Mouse (Mus musculus): ENCODE measurements at regions not wholly inside any gene's neighbourhood (a gene's known extent, or its start where the extent isn't known, plus 50 kb on each side); places are given as distances from the start of the nearest gene placed in this dataset.
A peak's percentile ranks its signal among the peaks of the same experiment; 100 is the strongest.

- H3K4me2 ChIP-seq: no peak overlapping the region
- 0 out of 2 replicates have a peak overlapping the region, but pooled peaks have one; percentile 3 for H3K9ac ChIP-seq (ENCODE audit: low read depth, low read length)
- H3K4me3 ChIP-seq (ENCODE audit: low read depth, low read length): no peak overlapping the region
Measured at GRCm38 (mm10) chr5:107048607-107049006, 84.5 kb downstream of the Cdc7 start.

DNA sequence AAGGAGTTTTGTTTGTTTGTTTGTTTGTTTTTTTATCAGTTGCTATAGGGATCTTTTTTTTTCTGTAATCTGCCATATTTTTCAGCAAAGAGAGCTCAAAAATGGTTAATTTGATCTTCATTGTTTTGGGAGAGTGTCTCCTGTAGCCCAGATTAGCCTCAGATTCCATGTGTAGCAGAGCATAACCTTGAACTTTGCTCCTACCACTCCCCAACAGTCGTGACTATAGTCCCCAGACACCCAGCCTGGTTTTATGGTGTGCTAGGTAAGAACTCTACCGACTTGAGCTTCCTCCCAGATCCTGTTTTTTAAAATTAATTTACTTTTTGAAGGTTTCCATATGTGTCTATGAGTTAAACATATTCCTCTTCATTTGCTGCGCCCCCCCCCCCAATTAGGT, 86.0 kb downstream of the Cdc7 start:
- Histone ChIP-seq H3K9me3 (replicated peaks; ENCODE audit: control insufficient read depth, low read length) (no peaks in the 10 kb centered on the region), H3K27me3 (ENCODE audit: control insufficient read depth, insufficient read depth, low read length) (0 out of 2 replicates have a peak, but pooled peaks cover 3% of the 10 kb centered on the region), H3K36me3 (ENCODE audit: control insufficient read depth, insufficient read depth, low read length) (no peaks in the 10 kb centered on the region), H3K4me3 (ENCODE audit: low read depth, low read length) (no peak overlapping the region), H3K4me1 (ENCODE audit: control insufficient read depth, insufficient read depth, low read length) (peaks cover 63% of the 10 kb centered on the region), H3K27ac (ENCODE audit: low read depth, low read length) (0 out of 2 replicates have a peak overlapping the region, but pooled peaks have one; percentile 84), H3K9ac (ENCODE audit: low read depth, low read length) (no peak overlapping the region), H3K4me2 (peak overlapping the region; percentile 35; the same call in 1 of the 2 replicates)
- WGBS (ENCODE audit: insufficient replicate concordance): 72% methylated on average over 3 of the region's 3 CpGs
- no peak for ATAC-seq (replicated peaks; ENCODE audit: insufficient number of reproducible peaks, low FRiP score, low TSS enrichment)

More at GRCm38 (mm10) chr5:107048607-107049006, 84.5 kb downstream of the Cdc7 start:
- ATAC-seq (replicated peaks; ENCODE audit: insufficient number of reproducible peaks, low FRiP score, low TSS enrichment): peak; percentile 69; the same call in 1 of the 2 replicates
- no peaks in the 10 kb centered on the region for H3K36me3 ChIP-seq (ENCODE audit: control insufficient read depth, insufficient read depth, low read length)
- WGBS (ENCODE audit: insufficient replicate concordance): 14% methylated on average over 5 of the region's 5 CpGs
- H3K27ac ChIP-seq (ENCODE audit: low read depth, low read length): peak overlapping the region; percentile 84
- peaks cover 3% of the 10 kb centered on the region; the same call in 1 of the 2 replicates for H3K27me3 ChIP-seq (ENCODE audit: control insufficient read depth, insufficient read depth, low read length)
- peaks cover 63% of the 10 kb centered on the region for H3K4me1 ChIP-seq (ENCODE audit: control insufficient read depth, insufficient read depth, low read length)
- H3K9me3 ChIP-seq (replicated peaks; ENCODE audit: control insufficient read depth, low read length): no peaks in the 10 kb centered on the region

DNA sequence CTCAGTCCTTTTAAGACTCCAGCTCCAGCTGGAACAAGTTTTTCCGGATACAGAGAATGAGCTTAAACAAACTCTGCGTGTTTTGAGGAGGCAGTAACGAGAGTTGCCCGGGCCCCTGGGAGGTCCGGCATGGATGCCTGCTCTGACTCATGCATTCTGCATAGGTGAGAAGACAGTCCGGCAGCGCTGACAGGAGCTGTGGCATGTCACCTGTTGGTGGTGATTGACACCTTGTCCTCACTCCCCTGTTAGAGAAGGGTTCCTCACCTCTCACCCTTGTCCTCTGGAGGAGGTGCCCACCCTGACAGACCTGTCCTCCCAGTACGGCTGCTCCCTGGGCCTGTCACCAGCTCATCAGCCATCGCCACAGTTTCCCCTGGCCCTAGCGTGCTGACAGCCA, 87.7 kb downstream of the Cdc7 start:
- 24% methylated on average over 10 of the region's 10 CpGs for WGBS (ENCODE audit: insufficient replicate concordance)
- 0 out of 2 replicates have a peak overlapping the region, but pooled peaks have one; percentile 12 for H3K4me2 ChIP-seq
- H3K36me3 ChIP-seq (ENCODE audit: control insufficient read depth, insufficient read depth, low read length): no peaks in the 10 kb centered on the region
- 0 out of 2 replicates have a peak, but pooled peaks cover 4% of the 10 kb centered on the region for H3K27me3 ChIP-seq (ENCODE audit: control insufficient read depth, insufficient read depth, low read length)
- H3K4me1 ChIP-seq (ENCODE audit: control insufficient read depth, insufficient read depth, low read length): peaks cover 54% of the 10 kb centered on the region
- no peak overlapping the region for H3K4me3 ChIP-seq (ENCODE audit: low read depth, low read length)
- no peaks in the 10 kb centered on the region for H3K9me3 ChIP-seq (replicated peaks; ENCODE audit: control insufficient read depth, low read length)
- H3K9ac ChIP-seq (ENCODE audit: low read depth, low read length): no peak overlapping the region
- ATAC-seq (replicated peaks; ENCODE audit: insufficient number of reproducible peaks, low FRiP score, low TSS enrichment): peak; percentile 75
- peak overlapping the region; percentile 83 for H3K27ac ChIP-seq (ENCODE audit: low read depth, low read length)

DNA sequence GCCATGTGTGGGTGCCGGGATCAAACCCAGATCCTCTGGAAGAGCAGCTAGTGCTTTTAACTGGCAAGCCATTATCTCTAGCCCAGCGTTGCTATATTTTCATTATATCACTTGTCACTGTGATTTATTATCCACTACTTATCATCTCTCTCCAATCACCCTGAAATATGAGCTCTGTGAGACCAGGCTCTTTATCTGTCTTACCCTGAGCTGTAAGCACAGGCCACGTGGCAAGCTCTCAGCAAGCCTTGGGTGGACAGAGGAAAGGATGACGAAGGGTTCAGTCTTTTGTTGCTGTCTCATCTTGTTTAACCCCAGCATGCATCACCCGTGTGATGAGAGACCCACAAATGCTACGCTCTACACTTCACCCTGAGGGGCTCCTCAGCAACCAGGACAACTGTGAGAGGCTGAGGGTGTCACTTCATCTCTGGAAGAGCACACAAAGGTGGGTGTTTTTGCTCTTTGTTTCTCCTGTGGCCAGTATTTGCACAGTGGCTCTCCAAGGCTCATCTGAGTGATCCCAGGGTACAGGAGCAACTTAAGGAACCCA, 90.9 kb downstream of the Cdc7 start:
- no peaks in the 10 kb centered on the region for H3K36me3 ChIP-seq (ENCODE audit: control insufficient read depth, insufficient read depth, low read length)
- H3K27ac ChIP-seq (ENCODE audit: low read depth, low read length): peak overlapping the region; percentile 18; the same call in 1 of the 2 replicates
- H3K4me2 ChIP-seq: no peak overlapping the region
- H3K27me3 ChIP-seq (ENCODE audit: control insufficient read depth, insufficient read depth, low read length): 0 out of 2 replicates have a peak, but pooled peaks cover 2% of the 10 kb centered on the region
- H3K9ac ChIP-seq (ENCODE audit: low read depth, low read length): no peak overlapping the region
- H3K4me3 ChIP-seq (ENCODE audit: low read depth, low read length): no peak overlapping the region
- peaks cover 37% of the 10 kb centered on the region for H3K4me1 ChIP-seq (ENCODE audit: control insufficient read depth, insufficient read depth, low read length)
- no peaks in the 10 kb centered on the region for H3K9me3 ChIP-seq (replicated peaks; ENCODE audit: control insufficient read depth, low read length)
- 25% methylated on average over 6 of the region's 6 CpGs for WGBS (ENCODE audit: insufficient replicate concordance)
- no peak for ATAC-seq (replicated peaks; ENCODE audit: insufficient number of reproducible peaks, low FRiP score, low TSS enrichment)

DNA sequence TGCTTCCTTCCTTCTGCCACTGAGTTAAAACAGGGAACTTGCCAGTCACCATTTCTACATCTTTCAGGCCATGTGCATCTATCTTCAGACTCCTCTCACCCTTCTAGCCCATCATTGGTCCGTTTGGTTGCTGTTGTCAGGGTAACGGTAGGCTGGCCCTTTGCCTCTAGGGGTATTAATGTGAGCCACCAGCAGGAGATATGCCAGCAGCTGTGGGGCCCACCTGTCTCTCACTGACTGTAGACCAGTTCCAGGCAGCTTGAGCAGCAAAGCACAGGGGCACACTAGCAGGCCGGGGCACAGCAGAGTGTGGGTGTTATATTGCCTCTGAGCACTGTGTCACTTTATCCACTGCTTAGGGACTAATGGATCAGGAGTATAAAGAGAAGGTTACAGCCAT, 91.3 kb downstream of the Cdc7 start:
- Histone ChIP-seq H3K4me3 (ENCODE audit: low read depth, low read length) (no peak overlapping the region), H3K27me3 (ENCODE audit: control insufficient read depth, insufficient read depth, low read length) (0 out of 2 replicates have a peak, but pooled peaks cover 2% of the 10 kb centered on the region), H3K36me3 (ENCODE audit: control insufficient read depth, insufficient read depth, low read length) (no peaks in the 10 kb centered on the region), H3K4me1 (ENCODE audit: control insufficient read depth, insufficient read depth, low read length) (peaks cover 37% of the 10 kb centered on the region), H3K9ac (ENCODE audit: low read depth, low read length) (no peak overlapping the region), H3K9me3 (replicated peaks; ENCODE audit: control insufficient read depth, low read length) (no peaks in the 10 kb centered on the region), H3K27ac (ENCODE audit: low read depth, low read length) (peak overlapping the region; percentile 18; the same call in 1 of the 2 replicates), H3K4me2 (peak overlapping the region; percentile 12)
- WGBS (ENCODE audit: insufficient replicate concordance): 34% methylated on average over 3 of the region's 3 CpGs
- no peak; the same call in 1 of the 2 replicates for ATAC-seq (replicated peaks; ENCODE audit: insufficient number of reproducible peaks, low FRiP score, low TSS enrichment)
